Mouse (Mus musculus) left cerebral cortex, adult 18-20 months (tissue): ENCODE results near the gene Dock9. TPM values are rescaled to one million over a fixed set of nuclear protein-coding genes. Genes with fewer than 3 reads are reported as not detected.

Source experiments
- DNase-seq, 2 experiments: peaks; one replicate each; pipeline ENCODE4 v3.0.0; 2021 to 2022; ENCODE audit warnings: low spot score in 2 of 2, mixed read lengths in 1 of 2
- total RNA-seq, 2 experiments: library from RNA; stranded (reverse); gene quantifications; 2 replicates each; pipeline ENCODE4 v1.2.3; 2021

Gene Dock9
- total RNA-seq, 2 experiments from 2014 or later: 72.2 to 76.3 TPM

DNA sequence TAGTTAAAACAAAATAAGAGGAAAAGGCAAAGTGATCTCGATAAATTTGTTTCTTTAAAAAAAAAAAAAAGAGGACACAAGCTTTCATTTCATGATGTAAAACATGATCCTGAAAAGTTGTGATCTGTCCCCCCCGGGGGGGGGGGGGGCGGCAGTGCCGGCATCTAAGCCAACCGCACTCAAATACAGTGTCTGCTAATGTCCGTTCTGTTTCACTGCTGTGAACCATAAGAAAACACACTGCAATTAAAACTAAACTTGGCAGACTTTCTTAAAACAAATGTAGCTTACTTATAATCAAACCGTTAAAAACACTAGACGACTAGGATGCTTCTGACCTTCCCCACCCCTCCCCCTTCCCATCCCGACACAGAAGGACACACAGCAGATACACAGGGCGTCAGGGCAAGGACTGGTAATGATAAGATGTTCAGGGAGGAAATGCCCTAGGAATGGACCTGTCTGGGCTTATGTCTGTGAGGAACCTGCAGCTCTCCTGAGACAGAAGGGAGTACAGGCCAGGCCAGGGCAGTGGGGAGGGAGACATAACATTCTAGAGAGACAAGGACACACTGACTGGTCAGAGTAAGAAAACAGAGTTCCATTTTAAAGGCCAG, 204.2 kb downstream of the Dock9 start:
- no peak for DNase-seq

DNA sequence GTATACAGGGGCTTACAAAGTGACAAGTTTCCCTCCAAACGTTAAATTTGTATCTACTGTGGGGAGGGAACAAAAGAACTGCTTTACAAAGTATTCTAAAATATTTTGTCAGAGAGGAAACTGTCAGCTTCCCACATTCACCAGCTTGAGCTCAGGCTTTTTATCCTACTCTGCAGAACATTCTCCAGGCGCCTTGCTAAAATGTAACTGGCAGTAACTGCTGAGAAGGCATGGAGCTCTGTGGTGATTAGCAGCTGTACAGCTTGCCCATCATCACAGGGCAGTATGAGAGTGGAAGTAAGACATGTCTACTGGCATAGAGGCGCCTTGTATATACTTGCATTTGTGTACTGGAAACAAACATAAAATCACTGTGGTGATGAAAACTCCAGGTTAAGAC, 204.7 kb downstream of the Dock9 start:
- DNase-seq: no peak

- no peak for DNase-seq
Measured at GRCm38 (mm10) chr14:121592356-121592755, 205.3 kb downstream of the Dock9 start.

- peak; percentile 73 to 74 for DNase-seq
Measured at GRCm38 (mm10) chr14:121589097-121589725, 208.4 kb downstream of the Dock9 start.

- no peak for DNase-seq
Measured at GRCm38 (mm10) chr14:121588451-121588850, 209.2 kb downstream of the Dock9 start.

DNA sequence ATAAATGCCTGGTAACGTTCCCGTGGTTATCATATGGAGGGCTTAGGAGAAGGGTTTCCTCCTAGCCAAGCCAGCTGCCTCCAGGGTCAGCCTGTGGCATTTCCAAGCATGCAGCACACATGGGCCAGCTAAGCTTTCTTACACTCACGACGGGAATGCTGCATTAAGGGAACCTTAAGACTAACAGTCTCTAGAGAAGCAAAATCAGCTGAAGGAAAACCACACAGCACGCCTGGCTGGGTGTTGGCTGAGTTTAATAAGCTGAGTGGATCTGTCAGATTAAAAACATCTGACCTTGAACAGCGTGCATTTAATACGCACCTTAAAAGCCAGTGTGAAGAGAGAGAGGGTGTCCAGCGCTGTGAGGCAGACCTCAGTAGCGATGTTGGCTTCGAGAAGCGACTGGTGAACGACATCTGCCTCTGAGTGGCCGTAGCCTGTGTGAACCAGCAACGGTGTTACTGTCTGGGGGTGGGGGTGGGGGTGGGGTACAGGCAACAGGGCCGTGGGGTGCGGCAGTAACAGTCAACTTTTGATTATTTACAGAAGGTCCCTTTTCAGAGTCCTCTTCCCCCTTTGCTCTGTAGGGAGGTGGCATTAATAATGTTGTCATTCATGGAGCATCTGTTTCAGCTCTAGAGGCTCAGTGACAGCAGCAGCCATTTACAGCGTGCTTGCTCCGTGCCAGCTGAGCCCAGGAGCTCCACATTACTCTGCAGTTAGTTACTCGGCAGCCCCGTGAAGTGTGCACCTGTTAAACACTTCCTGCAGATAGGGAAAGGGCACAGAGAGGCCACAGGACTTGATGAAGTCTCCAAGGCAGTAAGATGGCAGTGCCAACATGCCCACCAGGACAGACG, 211.5 kb downstream of the Dock9 start:
- DNase-seq: no peak

- DNase-seq: peak; percentile 55 to 61
Measured at GRCm38 (mm10) chr14:121579055-121579454, 218.6 kb downstream of the Dock9 start.

GRCm38 (mm10) chr14:121573391-121573790, 224.2 kb downstream of the Dock9 start:
- no peak for DNase-seq

DNA sequence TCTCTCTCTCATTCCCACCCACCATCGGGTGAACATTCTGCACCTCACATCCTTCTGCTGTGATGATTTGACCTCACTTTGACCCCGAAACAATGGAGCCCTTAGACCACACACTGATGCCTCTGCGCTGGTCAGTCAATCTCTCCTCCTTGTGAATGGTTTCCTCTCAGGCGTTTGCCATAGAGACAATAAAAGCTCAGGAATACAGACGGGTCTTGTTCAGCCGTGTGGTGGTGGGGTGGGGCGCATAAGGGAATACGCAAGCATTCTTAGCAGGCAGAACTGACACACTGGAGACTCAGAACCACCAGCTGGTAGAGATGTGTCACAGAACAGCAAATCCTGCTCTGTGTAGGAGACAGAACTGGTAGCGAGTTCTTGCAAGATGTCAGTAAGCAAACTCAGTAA, 230.8 kb downstream of the Dock9 start:
- peak; percentile 42 to 47 for DNase-seq

GRCm38 (mm10) chr14:121565930-121566329, 231.7 kb downstream of the Dock9 start:
- DNase-seq: no peak

DNA sequence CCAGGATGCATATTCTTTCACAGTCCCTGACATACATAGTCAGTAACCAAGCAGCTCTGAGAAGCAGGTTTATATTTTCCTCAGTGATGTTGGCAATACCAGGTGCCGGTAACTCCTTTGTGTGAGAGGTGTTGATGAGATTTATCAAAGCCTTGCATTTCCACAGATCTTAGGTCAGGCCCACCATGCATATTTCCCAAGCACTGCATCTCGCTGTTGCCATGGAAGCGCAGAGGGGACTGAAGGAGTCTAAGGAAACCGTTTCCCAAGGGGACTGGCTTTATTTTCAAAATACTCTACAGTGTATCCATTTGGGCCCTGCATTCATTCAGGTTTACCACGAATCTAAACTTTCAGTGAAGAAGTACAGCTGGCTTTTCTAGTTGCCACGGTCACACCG, 233.0 kb downstream of the Dock9 start:
- no peak for DNase-seq

- DNase-seq: no peak
Measured at GRCm38 (mm10) chr14:121563954-121564353, 233.7 kb downstream of the Dock9 start.

DNA sequence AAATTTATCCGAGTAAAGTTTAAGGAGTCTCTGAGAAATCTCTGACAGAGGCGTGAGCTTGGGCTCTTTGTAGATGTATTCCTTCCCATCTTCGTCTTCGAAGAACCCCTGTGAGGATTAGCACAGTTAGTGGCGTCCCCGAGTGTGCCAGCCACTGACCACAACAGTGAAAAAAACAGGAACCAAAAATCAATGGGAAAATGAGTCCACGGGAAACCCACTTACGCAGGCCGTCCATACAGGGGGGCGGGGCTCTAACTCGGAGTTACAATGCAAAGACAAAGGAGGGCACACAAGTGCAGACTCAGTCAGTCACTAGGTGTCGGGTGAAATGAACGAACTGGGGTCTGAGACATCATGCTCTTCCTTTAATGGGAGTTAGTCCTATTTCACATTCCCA, 238.6 kb downstream of the Dock9 start:
- DNase-seq: no peak

DNA sequence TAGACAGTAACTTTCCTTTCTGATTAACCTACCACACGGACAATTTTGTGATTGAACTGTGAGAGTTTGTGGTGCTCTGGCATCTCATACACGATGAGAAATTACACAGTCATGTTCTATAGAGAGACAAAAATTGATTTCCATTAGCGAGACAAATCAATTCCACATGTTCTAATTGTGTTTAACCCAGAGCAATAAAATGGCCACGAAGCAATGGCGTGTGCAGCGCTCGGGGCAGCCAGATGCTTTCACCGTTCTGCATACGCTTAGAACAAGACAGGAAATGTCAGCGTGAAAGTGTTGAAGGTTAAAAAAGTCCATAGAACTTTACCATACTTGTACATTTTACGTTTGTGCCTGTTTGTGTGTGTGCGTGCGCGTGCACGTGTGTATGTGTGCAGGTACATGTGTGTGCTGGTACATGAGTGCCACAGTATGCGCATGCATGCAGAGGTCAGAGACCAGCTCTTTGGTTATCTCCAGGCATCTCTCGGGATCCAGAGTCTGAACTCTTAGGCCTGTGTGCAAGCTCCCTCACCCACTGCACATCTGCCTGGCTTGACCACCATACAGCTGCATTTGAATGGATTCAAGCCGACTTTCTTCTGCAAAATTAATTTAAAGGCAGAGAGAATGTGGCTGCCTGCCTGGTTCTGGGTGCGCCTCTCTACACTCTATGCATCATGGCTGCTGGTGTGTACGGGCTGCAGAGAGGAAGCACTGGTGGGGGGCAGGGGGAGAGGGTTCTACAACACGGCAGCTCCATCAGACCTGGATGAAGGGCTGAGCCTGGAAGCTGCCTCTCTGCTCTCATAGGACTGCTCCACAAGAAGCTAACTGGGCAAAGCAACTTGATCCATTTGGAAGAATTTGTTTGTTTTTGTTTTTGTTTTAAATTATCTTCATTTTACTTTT, 241.0 kb downstream of the Dock9 start:
- DNase-seq: no peak

- no peak for DNase-seq
Measured at GRCm38 (mm10) chr14:121553785-121554184, 243.9 kb downstream of the Dock9 start.

GRCm38 (mm10) chr14:121552586-121552985, 245.1 kb downstream of the Dock9 start:
- no peak for DNase-seq

GRCm38 (mm10) chr14:121549834-121550233, 247.8 kb downstream of the Dock9 start:
- DNase-seq: no peak

- DNase-seq: no peak
Measured at GRCm38 (mm10) chr14:121547745-121548144, 249.9 kb downstream of the Dock9 start.

- no peak for DNase-seq
Measured at GRCm38 (mm10) chr14:121546621-121547020, 251.0 kb downstream of the Dock9 start.

DNA sequence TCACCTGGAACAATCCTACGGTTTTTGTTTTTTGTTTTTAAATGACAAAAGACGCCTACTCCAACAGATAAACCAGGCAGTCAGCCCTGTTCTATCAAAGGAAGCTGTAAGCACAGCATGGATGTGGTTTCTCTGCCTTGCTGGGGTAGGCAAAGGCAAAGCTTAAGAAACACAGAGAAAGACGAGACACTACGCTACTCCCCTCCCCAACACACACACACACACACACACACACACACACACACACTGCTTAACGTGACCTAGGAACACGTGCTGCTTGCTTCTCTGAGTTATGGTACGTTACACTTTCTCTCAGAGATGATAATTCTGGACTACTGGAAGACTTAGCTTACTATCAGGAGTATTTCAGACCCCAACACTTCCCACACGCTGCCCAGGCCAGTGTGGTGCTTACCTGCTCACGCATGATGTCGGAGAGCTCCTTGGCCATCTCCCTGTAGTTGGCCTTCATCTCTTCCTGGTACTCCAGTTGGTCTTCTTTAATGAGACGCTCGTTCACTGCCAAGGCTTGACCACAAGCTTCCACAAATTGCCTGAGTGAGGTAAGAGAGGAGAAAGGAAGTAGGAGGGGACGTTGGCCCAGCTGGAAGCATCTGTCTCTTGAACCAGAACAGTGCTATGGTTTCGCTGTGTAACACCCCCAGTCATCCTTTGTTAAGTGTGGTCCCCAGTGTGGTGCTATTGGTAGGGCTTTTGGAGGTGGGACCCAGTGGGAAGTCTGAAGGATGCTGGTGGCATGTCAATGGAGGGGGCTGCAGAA, 251.9 kb downstream of the Dock9 start:
- DNase-seq: no peak
